Mouse (Mus musculus) small intestine, adult 2 months (tissue): ENCODE measurements around the gene Rps16. TPM values are rescaled to one million over a fixed set of nuclear protein-coding genes. Genes with fewer than 3 reads are reported as not detected.
A peak's percentile ranks its signal among the peaks of the same experiment; 100 is the strongest.

ENCODE experiments used
- H3K27ac ChIP-seq: fragments of 200-500 bp; 2 replicates; pipeline ENCODE4 v1.5.1; 2012; ENCODE audit warnings: low read depth, low read length, control low read depth, inconsistent platforms; ENCODE audit not compliant: insufficient read depth
- H3K27me3 ChIP-seq: fragments of 200-500 bp; 2 replicates; pipeline ENCODE4 v1.6.1; 2012; ENCODE audit warnings: mild to moderate bottlenecking, moderate library complexity, low read length, inconsistent platforms; ENCODE audit not compliant: control insufficient read depth, insufficient read depth
- H3K36me3 ChIP-seq: fragments of 200-500 bp; 2 replicates; pipeline ENCODE4 v1.6.1; 2012; ENCODE audit warnings: mild to moderate bottlenecking, low read length, control low read depth, inconsistent platforms; ENCODE audit not compliant: control insufficient read depth, insufficient read depth
- H3K4me1 ChIP-seq: fragments of 200-500 bp; 2 replicates; pipeline ENCODE4 v1.6.1; 2012; ENCODE audit warnings: low read length, inconsistent platforms, mixed read lengths; ENCODE audit not compliant: control insufficient read depth, insufficient read depth, insufficient read length
- H3K4me3 ChIP-seq: fragments of 200-500 bp; 2 replicates; pipeline ENCODE4 v1.5.1; 2012; ENCODE audit warnings: low read depth, mild to moderate bottlenecking, control low read depth, inconsistent platforms, low read length, moderate library complexity
- CTCF ChIP-seq: fragments of 200-500 bp; IDR thresholded peaks from 2 replicates; pipeline ENCODE4 v1.5.1; 2012; ENCODE audit warnings: low read depth, mild to moderate bottlenecking, control low read depth, inconsistent platforms, low read length, moderate library complexity, mixed read lengths; ENCODE audit not compliant: insufficient replicate concordance, insufficient read length; ENCODE audit errors: extremely low read depth
- POLR2A ChIP-seq: fragments of 200-500 bp; IDR thresholded peaks from 2 replicates; pipeline ENCODE4 v1.6.1; 2012; ENCODE audit warnings: low read depth, mild to moderate bottlenecking, control low read depth, inconsistent platforms, low read length, moderate library complexity
- WGBS: fragments of 180-500 bp; shearing (Covaris S2); methylation state at CpG from one replicate; pipeline ENCODE4 v1.1.7; 2018; 5-methylcytosine and 5-hydroxymethylcytosine counted together
- polyA plus RNA-seq: library from polyadenylated mRNA; depleted of rRNA; stranded (reverse); fragments of >200 nt; gene quantifications from 2 replicates; pipeline ENCODE4 v1.2.3, GENCODE M21; 2012

The Rps16 gene
- polyA plus RNA-seq, 1 experiment, result 996 TPM

- Histone ChIP-seq H3K4me1 (peaks cover 3% of the 10 kb centered on the region), H3K36me3 (peaks cover 18% of the 10 kb centered on the region), H3K27me3 (no peaks in the 10 kb centered on the region), H3K4me3 (peak overlapping the region; percentile 32), H3K27ac (peak overlapping the region; percentile 100)
- WGBS, result 27% methylated on average over 7 of the region's 7 CpGs
- TF ChIP-seq CTCF (no peak), POLR2A (0 out of 2 replicates have a peak, but pooled peaks have one; percentile 26)
Observed at GRCm38 (mm10) chr7:28373891-28374495, 23.5 kb downstream of the Rps16 start.

- H3K27ac ChIP-seq, result peak overlapping the region; percentile 100
- no peaks in the 10 kb centered on the region for H3K27me3 ChIP-seq
- peaks cover 18% of the 10 kb centered on the region for H3K36me3 ChIP-seq
- peak overlapping the region; percentile 52; the same call in 1 of the 2 replicates for H3K4me3 ChIP-seq
- 40% methylated on average over 10 of the region's 10 CpGs for WGBS
- H3K4me1 ChIP-seq, result peaks cover 3% of the 10 kb centered on the region
- TF ChIP-seq POLR2A (no peak), CTCF (no peak)
Observed at GRCm38 (mm10) chr7:28374647-28375046, 24.2 kb downstream of the Rps16 start.

- no peaks in the 10 kb centered on the region for H3K27me3 ChIP-seq
- WGBS, result under 1% methylated on average over 36 of the region's 36 CpGs
- peak; percentile 88 for TF ChIP-seq POLR2A
- TF ChIP-seq CTCF, result no peak
Observed at GRCm38 (mm10) chr7:28375176-28375921, 24.9 kb downstream of the Rps16 start.

GRCm38 (mm10) chr7:28376011-28376771, 25.7 kb downstream of the Rps16 start:
- Histone ChIP-seq H3K4me1 (peaks cover 9% of the 10 kb centered on the region; the same call in 1 of the 2 replicates), H3K27ac (peak overlapping the region; percentile 100), H3K27me3 (no peaks in the 10 kb centered on the region), H3K36me3 (peaks cover 18% of the 10 kb centered on the region), H3K4me3 (peak overlapping the region; percentile 52)
- WGBS, result 1% methylated on average over 30 of the region's 30 CpGs
- TF ChIP-seq POLR2A, result peak; percentile 91
- 0 out of 2 replicates have a peak, but pooled peaks have one; percentile 2 for TF ChIP-seq CTCF

More at GRCm38 (mm10) chr7:28375176-28375921, 24.9 kb downstream of the Rps16 start:
- Histone ChIP-seq H3K36me3 (peaks cover 18% of the 10 kb centered on the region), H3K27ac (peak overlapping the region; percentile 100), H3K4me1 (peaks cover 3% of the 10 kb centered on the region; the same call in 1 of the 2 replicates), H3K4me3 (peak overlapping the region; percentile 52)

DNA sequence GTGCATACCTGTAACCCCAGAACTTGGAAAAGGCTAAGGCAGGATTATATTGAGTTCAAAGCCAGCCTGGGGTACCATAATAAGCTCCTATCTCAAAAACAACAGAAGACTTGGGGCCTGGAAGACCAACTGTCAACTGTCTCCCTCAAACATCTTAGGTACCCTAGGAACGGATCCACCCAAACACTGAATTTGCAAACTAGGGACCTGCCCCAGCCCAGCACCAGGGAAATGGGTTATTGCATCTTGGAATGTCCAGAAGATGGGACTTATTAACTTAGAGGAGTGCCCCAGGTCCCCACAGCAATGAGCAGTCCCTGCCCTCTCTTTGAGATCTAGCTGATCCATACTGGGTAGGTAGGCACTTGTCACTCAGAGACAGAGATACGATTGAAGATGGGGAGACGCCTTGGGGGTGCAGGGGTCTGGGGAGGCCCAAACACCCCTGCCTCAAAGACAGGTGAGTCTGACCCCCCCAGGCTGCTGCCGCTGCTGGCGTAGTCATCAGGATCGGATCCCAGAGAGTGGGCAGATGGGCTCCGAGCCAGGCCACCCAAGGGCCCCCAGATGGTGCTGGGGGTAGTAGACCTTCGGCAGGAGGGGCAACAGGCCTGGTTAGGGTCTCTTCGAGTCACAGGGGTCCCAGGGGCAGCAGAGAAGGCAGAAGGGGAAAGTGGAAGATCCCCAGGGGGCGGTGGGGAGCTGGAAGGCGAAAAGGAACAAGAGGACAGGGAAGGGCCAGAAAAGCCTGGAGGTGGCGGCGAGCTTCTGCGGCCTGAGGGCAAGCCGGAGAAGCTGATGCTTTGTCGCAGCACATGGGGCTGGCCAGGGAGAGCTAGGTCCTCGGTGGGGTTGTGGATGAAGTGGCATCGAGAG, 27.0 kb downstream of the Rps16 start:
- 11% methylated on average over 18 of the region's 18 CpGs for WGBS
- Histone ChIP-seq H3K36me3 (peaks cover 18% of the 10 kb centered on the region), H3K4me1 (peaks cover 13% of the 10 kb centered on the region; the same call in 1 of the 2 replicates), H3K27ac (peak overlapping the region; percentile 98), H3K27me3 (no peaks in the 10 kb centered on the region), H3K4me3 (peak overlapping the region; percentile 78)
- TF ChIP-seq CTCF (no peak), POLR2A (no peak)

GRCm38 (mm10) chr7:28378066-28378690, 27.7 kb downstream of the Rps16 start:
- 2% methylated on average over 32 of the region's 32 CpGs for WGBS
- Histone ChIP-seq H3K27me3 (no peaks in the 10 kb centered on the region), H3K4me1 (peaks cover 16% of the 10 kb centered on the region; the same call in 1 of the 2 replicates), H3K4me3 (peak overlapping the region; percentile 78), H3K27ac (peak overlapping the region; percentile 98), H3K36me3 (peaks cover 18% of the 10 kb centered on the region)
- TF ChIP-seq POLR2A (peak; percentile 41), CTCF (no peak)
